Mouse (Mus musculus): ENCODE data around the gene Dhrs1. TPM values are rescaled to one million over a fixed set of nuclear protein-coding genes. Genes with fewer than 3 reads are reported as not detected.

The Dhrs1 gene
- total RNA-seq, 2 experiments from 2014 or later: 99.8 to 104 TPM

DNA sequence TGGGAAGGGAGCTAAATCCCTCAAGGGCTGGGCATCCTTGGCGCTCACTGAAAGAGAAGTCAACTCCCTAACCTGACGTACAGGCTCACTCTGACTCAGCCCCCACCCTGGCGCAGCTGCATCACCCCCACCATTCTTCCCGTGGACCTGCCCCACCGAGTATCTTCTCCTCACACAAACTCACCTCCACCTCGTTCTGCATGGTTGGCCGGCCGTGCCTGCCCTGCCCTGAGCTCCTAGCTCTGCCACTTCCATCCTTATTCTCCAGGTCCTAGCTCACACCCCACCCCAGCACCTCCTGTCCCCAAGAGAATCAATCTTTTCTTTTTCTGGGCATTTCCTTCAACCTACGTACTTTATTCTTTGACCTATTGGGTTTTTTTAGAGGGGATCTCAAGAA, 44.4 kb downstream of the Dhrs1 start:
- DNase-seq (ENCODE audit: low spot score in 2 of 2): no peak
- intact Hi-C loops (cut with DNase I): no loop called here

DNA sequence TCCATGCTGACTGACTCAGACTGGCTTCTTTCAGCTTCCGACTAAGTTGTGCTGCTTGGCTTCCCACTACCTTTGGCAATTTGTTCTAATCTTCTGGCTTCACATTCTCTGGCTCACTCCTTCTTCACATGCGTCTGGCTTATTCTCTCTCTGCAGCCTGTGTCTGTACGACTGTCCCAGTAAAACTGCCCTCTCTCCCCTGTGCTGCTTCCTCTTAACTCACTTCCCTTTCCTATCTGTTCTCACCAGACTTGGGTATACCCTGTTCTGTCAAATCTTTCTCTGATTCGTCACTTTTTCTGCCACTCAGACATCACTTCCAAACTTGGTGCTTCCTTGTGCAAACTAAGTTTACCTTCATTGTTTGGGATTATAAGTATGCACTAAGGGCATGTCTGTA, 48.3 kb downstream of the Dhrs1 start:
- intact Hi-C loops (cut with DNase I): no loop called here
- no peak for DNase-seq (ENCODE audit: low spot score in 2 of 2)

DNA sequence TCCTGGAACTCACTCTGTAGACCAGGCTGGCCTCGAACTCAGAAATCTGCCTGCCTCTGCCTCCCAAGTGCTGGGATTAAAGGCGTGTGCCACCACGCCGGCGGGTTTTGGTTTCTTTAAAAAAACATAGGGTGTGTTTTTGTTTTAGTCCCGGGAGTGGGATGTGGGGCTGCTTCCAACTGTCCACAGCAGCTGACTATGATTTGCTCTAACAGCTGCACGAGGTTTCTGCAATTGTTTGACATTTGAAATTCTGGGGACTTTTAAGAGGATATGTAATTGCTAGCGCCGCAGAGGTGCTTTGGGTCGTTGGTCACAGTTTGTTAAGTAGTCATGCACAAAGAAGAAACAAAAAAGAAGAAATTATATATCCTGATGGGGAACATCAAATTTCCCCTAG, 56.1 kb downstream of the Dhrs1 start:
- DNase-seq (ENCODE audit: low spot score in 2 of 2): no peak
- intact Hi-C loops (cut with DNase I): loop anchor here (10.0 kb wide), 1 partner anchor 225 kb away; no protein-coding TSS in a partner anchor

Other genes with a start within 250 kb of the Dhrs1 start
- gene Cpne6, start 235.2 kb downstream of the Dhrs1 start, total RNA-seq (2021): 100 to 1,000 TPM; 184 to 205 TPM
- gene Nrl, start 220.7 kb downstream of the Dhrs1 start, total RNA-seq (2021): under 1 TPM; 0.33 to 0.61 TPM
- 10 to 100 TPM; 18.6 to 19.5 TPM for gene Pck2, start 205.4 kb downstream of the Dhrs1 start, total RNA-seq (2021)
- 10 to 100 TPM; 75.3 to 78.4 TPM for gene Dcaf11, start 185.7 kb downstream of the Dhrs1 start, total RNA-seq (2021)
- gene A730061H03Rik, start 185.3 kb downstream of the Dhrs1 start, total RNA-seq (2021): not detected
- gene Fitm1, start 170.1 kb downstream of the Dhrs1 start, total RNA-seq (2021): not detected
- 10 to 100 TPM; 44.9 to 56.5 TPM for gene Psme1, start 167.6 kb downstream of the Dhrs1 start, total RNA-seq (2021)
- 10 to 100 TPM; 38.7 to 45.5 TPM for gene Emc9, start 160.4 kb downstream of the Dhrs1 start, total RNA-seq (2021)
- gene Psme2, start 154.6 kb downstream of the Dhrs1 start, total RNA-seq (2021): 10 to 100 TPM; 48.1 to 49.0 TPM
- gene Rnf31, start 154.0 kb downstream of the Dhrs1 start, total RNA-seq (2021): 10 to 100 TPM; 26.0 to 29.5 TPM
- 1 to 10 TPM; 8.0 to 8.4 TPM for gene Irf9, start 142.1 kb downstream of the Dhrs1 start, total RNA-seq (2021)
- gene Rec8, start 127.7 kb downstream of the Dhrs1 start, total RNA-seq (2021): 1 to 10 TPM; 2.1 to 3.4 TPM
- gene Ipo4, start 109.7 kb downstream of the Dhrs1 start, total RNA-seq (2021): 100 to 1,000 TPM; 123 to 171 TPM
- gene Gm49378, start 107.8 kb downstream of the Dhrs1 start, total RNA-seq (2021): 1 to 10 TPM; 4.8 to 8.1 TPM
- gene Tm9sf1, start 101.9 kb downstream of the Dhrs1 start, total RNA-seq (2021): 10 to 100 TPM; 42.1 to 42.2 TPM
- gene Tssk4, start 95.5 kb downstream of the Dhrs1 start, total RNA-seq (2021): under 1 TPM; 0.74 to 0.92 TPM
- gene Mdp1, start 85.2 kb downstream of the Dhrs1 start, total RNA-seq (2021): 10 to 100 TPM; 37.8 to 42.6 TPM
- gene Gmpr2, start 73.7 kb downstream of the Dhrs1 start, total RNA-seq (2021): 10 to 100 TPM; 22.7 to 24.6 TPM
- gene Nedd8, start 73.6 kb downstream of the Dhrs1 start, total RNA-seq (2021): 100 to 1,000 TPM; 305 to 339 TPM
- gene Tinf2, start 63.9 kb downstream of the Dhrs1 start, total RNA-seq (2021): 10 to 100 TPM; 14.8 to 16.0 TPM
- under 1 TPM in 1 of 2 experiments, not detected in 1; 0.25 TPM for gene Tgm1, start 31.8 kb downstream of the Dhrs1 start, total RNA-seq (2021)
- gene Rabggta, start 23.4 kb downstream of the Dhrs1 start, total RNA-seq (2021): 10 to 100 TPM; 44.2 to 45.4 TPM
- gene Nop9, start within 50 bp of the Dhrs1 start, total RNA-seq (2021): 10 to 100 TPM; 13.4 to 13.9 TPM
- gene Cideb, start 12.8 kb upstream of the Dhrs1 start, total RNA-seq (2021): under 1 TPM; 0.68 to 0.93 TPM
- gene Ltb4r2, start 15.7 kb upstream of the Dhrs1 start, total RNA-seq (2021): under 1 TPM; 0.22 to 0.42 TPM
- under 1 TPM; 0.24 to 0.40 TPM for gene Ltb4r1, start 20.3 kb upstream of the Dhrs1 start, total RNA-seq (2021)
- 1 to 10 TPM; 5.1 to 6.6 TPM for gene Adcy4, start 38.4 kb upstream of the Dhrs1 start, total RNA-seq (2021)
- gene Ripk3, start 43.2 kb upstream of the Dhrs1 start, total RNA-seq (2021): 1 to 10 TPM in 1 of 2 experiments, under 1 TPM in 1; 0.83 to 1.0 TPM
- 1 to 10 TPM; 3.0 to 4.0 TPM for gene Nfatc4, start 77.5 kb upstream of the Dhrs1 start, total RNA-seq (2021)
- 1 to 10 TPM; 8.8 to 9.7 TPM for gene Nynrin, start 108.3 kb upstream of the Dhrs1 start, total RNA-seq (2021)
- gene Cbln3, start 138.7 kb upstream of the Dhrs1 start, total RNA-seq (2021): 1 to 10 TPM in 1 of 2 experiments, under 1 TPM in 1; 0.23 to 1.1 TPM
- gene Khnyn, start 139.3 kb upstream of the Dhrs1 start, total RNA-seq (2021): 10 to 100 TPM; 10.4 to 10.8 TPM
- gene Sdr39u1, start 154.6 kb upstream of the Dhrs1 start, total RNA-seq (2021): 10 to 100 TPM; 85.8 to 94.6 TPM
- not detected for gene Cma1, start 199.0 kb upstream of the Dhrs1 start, total RNA-seq (2021)
- gene Cma2, start 205.3 kb upstream of the Dhrs1 start, total RNA-seq (2021): not detected

All from left cerebral cortex, postnatal 14 days (tissue).